Mouse (Mus musculus) gastrocnemius, adult 18-20 months (tissue): ENCODE data around the gene Hoxa6. TPM values are rescaled to one million over a fixed set of nuclear protein-coding genes. Genes with fewer than 3 reads are reported as not detected.

Experiments
- DNase-seq: peaks from one replicate; pipeline ENCODE4 v3.0.0; 2021; ENCODE audit warnings: low spot score
- total RNA-seq, 2 experiments: library from RNA; stranded (reverse); gene quantifications; 2 replicates each; pipeline ENCODE4 v1.2.3; 2021

The Hoxa6 gene
- total RNA-seq, 2 experiments from 2014 or later, result 2.0 to 2.1 TPM

GRCm38 (mm10) chr6:52228475-52229465 lies 20.2 kb upstream of the Hoxa6 start:
- DNase-seq, result no peak

- DNase-seq, result no peak
Measured at GRCm38 (mm10) chr6:52227470-52228222, 19.1 kb upstream of the Hoxa6 start.

- no peak for DNase-seq
Measured at GRCm38 (mm10) chr6:52226569-52227257, 18.2 kb upstream of the Hoxa6 start.

GRCm38 (mm10) chr6:52225612-52226568 lies 17.4 kb upstream of the Hoxa6 start:
- peak; percentile 86 for DNase-seq

GRCm38 (mm10) chr6:52224895-52225611 lies 16.5 kb upstream of the Hoxa6 start:
- no peak for DNase-seq

GRCm38 (mm10) chr6:52223939-52224760 lies 15.6 kb upstream of the Hoxa6 start:
- no peak for DNase-seq

- DNase-seq, result no peak
Measured at GRCm38 (mm10) chr6:52222729-52223128, 14.2 kb upstream of the Hoxa6 start.

GRCm38 (mm10) chr6:52221993-52222685 lies 13.6 kb upstream of the Hoxa6 start:
- DNase-seq, result no peak

- DNase-seq, result peak; percentile 94
Measured at GRCm38 (mm10) chr6:52221337-52221992, 12.9 kb upstream of the Hoxa6 start, which contains the start of gene Hoxa7. TSS of gene Hoxa7 (minus strand) at chr6:52221854.

GRCm38 (mm10) chr6:52220865-52221310 lies 12.4 kb upstream of the Hoxa6 start:
- no peak for DNase-seq

- DNase-seq, result no peak
Measured at GRCm38 (mm10) chr6:52220003-52220864, 11.7 kb upstream of the Hoxa6 start.

- no peak for DNase-seq
Measured at GRCm38 (mm10) chr6:52219234-52219942, 10.9 kb upstream of the Hoxa6 start.

GRCm38 (mm10) chr6:52218643-52219215 lies 10.2 kb upstream of the Hoxa6 start:
- no peak for DNase-seq

- DNase-seq, result peak; percentile 9
Measured at GRCm38 (mm10) chr6:52217895-52218642, 9.5 kb upstream of the Hoxa6 start.

- peak; percentile 88 for DNase-seq
Measured at GRCm38 (mm10) chr6:52217459-52217768, 8.9 kb upstream of the Hoxa6 start.
